Mouse (Mus musculus): Measurements from ENCODE around the gene Cdv3.
"Not testable (repeated sequence)": the region's sequence is repeated elsewhere in the genome, so short reads cannot be mapped to it uniquely, and the experiment has no call there.

Gene Cdv3

DNA sequence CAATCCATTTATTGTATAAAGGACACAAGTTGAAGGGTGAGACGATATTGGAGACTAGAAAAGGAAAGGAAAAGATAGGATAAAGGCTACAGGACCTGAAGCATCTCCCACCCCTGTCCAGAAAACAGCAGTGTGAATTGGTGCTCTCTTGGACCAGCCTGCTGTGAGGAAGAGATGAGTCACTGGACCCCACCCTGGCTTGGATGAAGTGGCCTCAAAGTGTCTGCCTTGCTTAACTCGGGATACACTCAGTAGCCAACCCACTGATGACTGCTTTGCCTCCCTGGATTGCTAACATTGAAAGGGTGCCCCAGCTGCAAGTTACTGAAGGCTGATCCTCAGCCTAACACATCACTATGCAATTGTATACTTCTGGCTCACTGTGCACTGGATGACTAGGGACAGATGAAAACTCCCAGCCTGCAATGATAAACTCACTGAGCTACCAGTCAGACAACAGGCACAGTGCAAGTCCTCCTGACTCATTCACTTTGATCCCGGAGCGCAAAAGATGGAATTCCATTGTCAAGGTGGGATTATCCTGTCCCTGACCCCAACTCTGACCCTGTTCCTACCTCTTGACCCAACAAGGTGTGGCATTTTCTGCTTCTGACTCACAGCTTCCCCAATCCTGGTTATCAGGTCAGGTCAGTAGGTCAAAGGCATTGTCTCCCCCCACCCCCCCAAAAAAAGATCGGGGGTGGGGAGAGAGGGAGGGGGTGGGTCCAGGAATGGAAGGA lies 6.8 kb upstream of the Cdv3 start:
- DNase-seq (ENCODE audit: low spot score in 2 of 2), result no peak

DNA sequence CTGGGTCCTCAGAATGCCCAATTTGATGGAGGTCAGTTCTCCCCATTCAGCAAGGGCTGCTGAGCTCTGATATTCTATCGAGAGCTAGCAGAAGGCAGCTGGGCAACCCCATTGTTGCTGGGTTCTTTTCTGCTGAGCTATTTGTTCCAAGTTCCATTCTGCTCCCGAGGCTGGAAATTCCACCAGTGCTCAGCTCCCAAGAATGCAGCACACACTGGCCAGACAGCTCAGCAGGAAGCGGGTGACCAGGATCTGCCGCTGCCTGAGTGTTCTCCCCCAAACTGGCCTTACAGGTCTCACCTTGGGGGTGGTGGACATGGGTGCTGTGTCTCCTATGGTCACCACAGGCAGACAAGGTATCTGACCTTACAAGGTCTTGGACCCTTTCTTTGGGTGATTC lies 4.3 kb upstream of the Cdv3 start:
- no peak for DNase-seq (ENCODE audit: low spot score in 2 of 2)

DNA sequence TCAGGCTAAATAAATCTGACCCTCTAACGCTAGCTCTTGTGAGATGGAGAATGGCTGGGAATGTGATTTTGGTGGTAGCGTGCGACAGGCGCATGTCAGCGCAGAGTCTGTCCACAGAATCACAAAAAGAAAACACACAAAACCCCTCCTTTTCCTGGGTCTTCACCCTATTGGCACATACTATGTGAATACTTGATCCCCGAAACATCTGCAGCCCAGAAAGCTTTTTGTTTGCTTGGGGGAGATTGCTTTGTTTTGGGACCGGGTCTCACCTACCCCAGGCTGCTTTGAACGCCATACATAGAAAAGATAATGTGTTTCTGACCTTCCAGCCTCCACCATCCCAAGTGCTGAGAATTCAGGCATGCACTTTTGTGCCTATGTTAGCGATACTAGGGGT lies 716 bp upstream of the Cdv3 start:
- no peak for DNase-seq (ENCODE audit: low spot score in 2 of 2)

DNA sequence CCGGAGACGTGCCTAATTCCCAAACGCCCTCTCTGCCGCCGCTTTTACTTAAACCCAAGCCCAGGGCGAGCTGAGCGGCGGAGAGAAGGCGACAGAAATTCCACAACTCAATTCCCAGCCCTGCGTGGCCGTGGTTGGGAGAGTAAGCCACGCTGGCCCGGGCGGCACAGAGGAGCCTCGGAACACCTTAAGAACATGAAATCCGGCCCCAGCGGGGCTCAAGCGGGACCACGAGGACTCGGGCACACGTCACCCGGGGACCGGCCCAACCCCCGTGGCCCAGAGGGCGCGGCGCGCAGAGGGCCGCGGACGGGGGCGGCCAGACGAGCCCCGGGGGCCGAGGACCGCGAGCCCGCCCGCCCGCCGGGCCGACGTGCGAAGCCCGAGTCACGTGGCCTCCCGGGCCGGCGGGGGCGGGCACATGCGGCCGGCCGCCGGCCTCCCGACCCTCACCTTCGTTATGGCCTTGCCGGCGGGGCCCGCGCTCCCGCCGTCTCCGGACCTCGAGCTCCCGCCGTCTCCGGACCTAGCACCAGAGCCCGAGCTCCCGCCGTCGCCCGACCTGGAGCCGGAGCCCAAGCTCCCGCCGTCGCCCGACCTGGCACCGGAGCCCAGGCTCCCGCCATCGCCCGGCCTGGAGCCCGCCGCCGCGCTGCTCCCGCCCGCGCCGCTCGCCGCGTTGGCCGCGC lies 895 bp downstream of the Cdv3 start:
- peak; percentile 66 to 67 for DNase-seq (ENCODE audit: low spot score in 2 of 2)

DNA sequence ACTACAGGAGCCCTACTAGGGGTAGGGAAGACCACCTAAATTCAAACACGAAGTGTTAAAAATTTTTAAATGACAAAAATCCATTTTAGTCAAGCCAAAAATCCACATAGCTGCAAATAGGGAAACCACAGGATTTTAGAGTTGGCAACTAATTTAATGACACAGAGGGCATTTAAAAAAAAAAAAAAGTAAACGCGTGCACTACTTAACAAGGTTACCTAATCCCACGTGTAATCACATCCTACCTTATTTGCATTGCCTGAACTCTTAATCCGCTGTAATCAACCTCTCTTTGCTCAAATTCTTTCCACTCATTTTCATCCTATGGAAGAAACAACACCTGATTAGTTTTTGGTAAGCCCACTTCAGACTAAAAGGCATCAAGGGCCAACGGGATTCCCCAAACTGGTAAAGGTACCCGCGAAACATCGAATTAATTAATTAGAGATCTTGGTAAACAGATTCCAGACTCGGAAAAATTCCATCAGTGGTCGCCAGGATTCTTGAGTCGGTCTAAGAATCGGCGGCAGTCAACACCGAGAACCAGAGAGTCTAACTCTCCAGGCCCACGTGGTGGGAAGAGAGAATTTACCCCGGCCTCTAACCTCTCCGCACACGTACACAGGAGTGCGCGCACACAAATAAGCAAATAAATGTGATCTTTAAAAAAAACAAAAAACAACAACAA lies 1.8 kb downstream of the Cdv3 start:
- no peak for DNase-seq (ENCODE audit: low spot score in 2 of 2)

DNA sequence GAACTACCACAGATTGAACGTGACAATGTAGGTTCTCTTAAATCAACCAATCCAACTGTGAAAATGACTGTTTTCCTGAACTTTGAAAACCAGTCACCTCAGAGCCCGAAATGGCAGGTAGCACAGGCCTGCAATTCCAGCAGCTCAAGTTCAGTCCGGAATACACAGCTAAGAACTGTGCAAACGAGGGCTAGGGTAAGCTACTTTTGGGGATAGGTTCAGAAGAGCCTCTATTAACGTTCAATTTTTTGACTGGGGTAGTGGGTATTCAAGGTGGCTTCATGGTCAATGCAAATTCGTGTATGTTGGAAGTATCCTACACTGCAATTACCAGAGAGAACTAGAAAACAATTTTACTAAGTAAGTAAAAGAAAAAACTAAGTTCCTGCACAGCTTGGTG lies 2.6 kb downstream of the Cdv3 start:
- DNase-seq (ENCODE audit: low spot score in 2 of 2), result no peak

DNA sequence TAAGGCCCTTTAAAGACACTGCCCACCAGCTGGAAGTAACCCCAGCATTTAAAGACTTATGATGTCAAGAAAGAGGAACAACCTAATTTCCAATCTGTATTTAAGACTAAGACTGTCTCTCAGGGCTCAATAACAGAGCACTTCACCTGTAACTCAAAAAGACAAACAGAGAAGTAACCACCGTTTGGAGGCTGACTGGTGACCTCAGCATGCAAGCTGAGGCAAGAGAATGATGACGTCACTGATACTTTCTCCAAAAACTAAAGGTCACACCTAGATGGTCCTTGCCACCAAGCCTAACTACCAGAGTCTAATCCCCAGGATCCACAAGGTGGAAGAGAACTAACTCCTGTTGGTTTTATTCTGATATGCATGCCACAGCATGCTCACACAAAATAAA lies 5.0 kb downstream of the Cdv3 start:
- DNase-seq (ENCODE audit: low spot score in 2 of 2), result no peak

DNA sequence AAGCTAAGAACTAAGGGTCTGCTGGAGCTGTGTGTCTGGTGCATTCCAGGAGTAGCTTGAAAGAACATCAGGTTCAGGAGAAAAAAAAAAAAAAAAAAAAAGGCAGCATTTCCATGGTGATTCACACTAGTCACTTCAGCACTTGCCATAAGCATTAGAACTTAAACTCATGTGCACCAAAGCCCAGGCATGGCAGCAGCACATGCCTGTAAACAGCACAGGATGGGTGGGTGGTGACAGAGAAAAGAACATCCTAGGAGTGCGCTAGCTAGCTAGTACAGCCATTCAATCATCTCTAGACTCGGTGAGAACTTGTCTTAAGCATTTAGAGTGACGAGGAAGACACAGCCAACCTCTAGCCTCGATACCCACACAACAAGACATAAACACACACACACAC lies 7.1 kb downstream of the Cdv3 start:
- DNase-seq (ENCODE audit: low spot score in 2 of 2), result no peak

DNA sequence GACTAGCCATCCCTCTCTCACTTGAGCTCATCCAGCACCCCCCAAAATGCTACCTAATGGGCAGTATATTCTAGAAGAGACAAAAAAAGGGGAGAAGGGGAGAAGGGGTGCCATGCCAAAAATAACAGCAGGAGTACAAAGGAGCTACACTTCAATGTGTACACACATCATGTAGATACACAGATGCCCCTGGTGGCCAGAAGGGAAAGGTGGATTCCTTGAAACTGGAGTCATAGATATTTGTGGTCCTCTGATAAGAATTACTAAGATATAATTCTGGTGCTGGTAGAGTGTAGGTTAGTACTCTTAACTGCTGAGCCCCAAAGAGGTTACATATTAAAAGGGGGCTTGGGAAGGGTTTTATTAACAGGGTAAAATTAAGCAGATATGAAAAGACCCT lies 7.7 kb downstream of the Cdv3 start:
- no peak for DNase-seq (ENCODE audit: low spot score in 2 of 2)

DNA sequence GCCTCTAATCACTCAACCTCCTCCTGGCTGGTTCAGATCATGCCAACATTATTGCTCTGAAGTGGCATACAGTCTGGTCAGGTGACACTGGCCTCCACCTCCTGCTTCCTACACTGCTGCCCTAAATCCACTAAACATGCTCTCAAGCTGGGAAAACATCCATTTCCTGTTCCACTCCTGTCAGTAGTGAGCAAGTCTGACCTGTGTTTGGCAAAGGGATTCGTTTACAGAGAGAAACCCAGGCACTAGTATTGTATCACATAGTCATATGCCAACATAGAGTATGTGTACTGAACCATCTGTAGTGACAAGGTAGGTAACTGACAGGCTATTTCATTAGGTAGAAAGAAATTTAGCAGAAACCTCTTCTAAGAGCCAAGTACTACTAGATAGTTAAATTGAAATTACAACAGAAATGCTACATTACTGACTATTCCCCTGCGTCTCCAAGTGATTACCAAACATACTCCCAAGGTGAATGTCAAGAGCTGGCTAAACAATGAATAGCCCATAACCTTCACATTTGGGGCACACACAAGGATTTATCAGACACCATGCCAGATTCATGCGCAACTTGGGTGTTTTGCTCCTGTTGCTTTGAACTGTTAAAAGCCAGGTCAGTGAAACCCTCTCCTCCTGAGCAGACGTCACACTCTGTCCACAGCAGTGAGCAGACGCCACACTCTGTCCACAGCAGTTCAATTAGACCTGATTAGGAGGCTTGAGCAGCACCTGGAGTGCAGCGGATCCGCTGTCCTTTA lies 12.0 kb downstream of the Cdv3 start:
- not testable (repeated sequence) for DNase-seq (ENCODE audit: low spot score in 2 of 2)

DNA sequence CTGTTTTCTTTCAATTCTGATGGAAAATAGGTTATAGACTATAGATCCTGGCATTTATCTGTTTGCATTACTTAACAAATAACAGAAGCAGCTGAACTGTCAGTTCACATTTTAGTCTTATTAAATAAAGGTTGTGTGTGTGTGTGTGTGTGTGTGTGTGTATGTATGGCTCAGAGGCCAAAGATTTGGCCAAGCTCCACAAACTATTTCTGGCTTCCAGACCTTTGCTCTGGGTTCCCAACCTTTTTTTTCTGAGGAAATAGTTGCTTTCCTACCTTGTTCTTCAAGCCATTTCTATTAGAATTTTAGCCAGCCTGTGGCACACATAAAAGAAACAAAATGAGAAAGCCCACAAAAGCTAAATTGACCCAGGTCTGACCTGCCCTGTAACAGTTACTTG lies 16.8 kb downstream of the Cdv3 start:
- DNase-seq (ENCODE audit: low spot score in 2 of 2), result no peak

DNA sequence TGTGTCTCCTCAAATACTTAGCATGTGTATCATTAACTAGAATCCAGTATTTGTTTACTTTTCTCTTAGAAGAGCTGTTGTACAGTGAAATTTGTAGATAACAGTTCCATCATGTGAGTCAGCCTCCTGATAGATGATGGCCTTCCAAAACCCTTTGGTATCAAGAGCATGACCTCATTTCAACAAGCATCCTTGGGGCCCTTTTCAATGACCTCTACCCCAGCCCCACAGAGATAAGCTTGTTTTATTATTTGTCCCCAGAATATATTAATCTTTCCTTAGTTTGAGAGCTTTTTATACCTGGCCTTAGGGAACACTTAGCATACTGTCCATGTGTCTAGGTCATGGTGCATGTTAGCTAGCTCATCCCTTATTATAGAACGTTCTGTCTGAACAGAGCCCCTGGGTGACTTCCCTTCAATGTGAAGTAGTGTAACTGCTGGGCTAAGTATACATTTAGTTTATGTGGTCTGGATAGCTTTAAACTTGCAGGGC lies 17.6 kb downstream of the Cdv3 start:
- no peak for DNase-seq (ENCODE audit: low spot score in 2 of 2)

DNA sequence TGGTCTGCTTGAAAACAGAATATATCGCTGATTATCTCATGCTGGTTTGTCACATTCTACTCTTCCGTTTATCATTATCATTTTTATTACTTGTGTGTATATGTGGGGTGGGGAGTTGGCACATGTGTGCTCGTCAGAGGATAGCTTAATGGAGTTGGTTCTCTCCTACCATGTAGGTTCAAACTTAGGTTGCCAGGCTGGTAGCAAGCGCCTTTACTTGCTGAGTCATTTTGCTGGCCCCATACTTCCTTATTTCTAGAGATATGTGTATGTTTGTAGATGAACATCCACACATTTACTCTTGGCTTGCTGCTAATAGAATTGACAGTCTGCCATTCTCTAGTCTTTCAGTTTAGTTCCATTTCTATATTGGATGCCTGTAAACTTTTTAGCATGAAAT lies 18.6 kb downstream of the Cdv3 start:
- no peak for DNase-seq (ENCODE audit: low spot score in 2 of 2)

DNA sequence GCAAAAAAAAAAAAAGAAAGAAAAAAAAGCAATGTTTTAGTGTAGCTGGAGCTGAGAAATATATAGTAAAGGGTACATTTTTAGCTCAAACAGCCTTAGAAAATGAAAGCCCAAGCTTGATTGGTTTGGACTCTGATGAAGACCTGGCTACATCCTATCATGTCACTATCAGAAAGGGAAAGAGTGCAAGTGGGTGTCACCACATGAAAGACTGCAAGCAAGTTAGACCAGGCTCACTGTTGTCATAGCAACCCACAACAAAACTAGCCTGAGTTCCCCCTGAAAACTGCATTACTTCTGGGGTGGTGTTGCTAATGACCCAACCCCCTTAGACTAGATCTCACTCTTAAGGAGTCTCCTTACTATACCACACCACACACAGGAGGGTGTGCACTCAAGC lies 28.7 kb downstream of the Cdv3 start:
- DNase-seq (ENCODE audit: low spot score in 2 of 2), result no peak

DNA sequence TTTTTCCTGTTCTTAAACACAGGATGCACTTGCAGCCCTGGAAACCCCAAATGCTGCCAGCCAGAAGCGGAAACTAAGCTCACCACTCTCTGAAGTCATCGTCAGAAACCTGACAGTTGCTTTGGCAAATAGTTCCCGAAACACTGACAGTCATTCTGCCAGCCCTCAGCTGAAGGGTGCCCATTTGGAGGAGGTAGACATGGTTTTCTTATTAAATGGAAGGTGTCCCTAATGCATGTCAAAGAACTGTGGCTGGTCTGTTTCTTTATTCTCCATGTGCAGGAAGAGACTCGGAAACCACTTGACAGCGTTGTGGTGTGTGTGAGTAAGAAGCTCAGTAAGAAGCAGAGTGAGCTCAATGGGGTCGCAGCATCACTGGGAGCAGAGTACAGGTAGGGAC lies 33.0 kb downstream of the Cdv3 start:
- DNase-seq (ENCODE audit: low spot score in 2 of 2), result no peak

DNA sequence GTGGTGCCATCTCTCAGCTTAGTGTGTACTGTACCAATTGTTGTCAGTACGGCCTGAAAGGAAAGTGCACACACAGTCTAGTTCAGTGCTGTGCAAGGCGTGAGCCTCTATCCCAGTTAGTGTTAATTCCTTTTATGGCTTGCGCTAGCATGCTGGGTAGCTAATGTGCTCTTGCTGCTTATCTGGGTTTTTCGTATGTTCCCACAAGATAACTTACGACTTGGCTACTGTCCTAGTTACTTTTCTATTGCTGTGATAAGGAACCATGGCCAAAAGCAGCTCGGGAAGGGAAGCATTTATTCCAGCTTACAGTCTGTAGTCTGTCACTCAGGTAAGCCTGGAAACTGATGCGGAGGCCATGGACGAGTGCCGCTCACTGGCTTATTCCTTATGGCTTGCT lies 39.2 kb downstream of the Cdv3 start:
- DNase-seq (ENCODE audit: low spot score in 2 of 2), result peak; percentile 26 to 39

DNA sequence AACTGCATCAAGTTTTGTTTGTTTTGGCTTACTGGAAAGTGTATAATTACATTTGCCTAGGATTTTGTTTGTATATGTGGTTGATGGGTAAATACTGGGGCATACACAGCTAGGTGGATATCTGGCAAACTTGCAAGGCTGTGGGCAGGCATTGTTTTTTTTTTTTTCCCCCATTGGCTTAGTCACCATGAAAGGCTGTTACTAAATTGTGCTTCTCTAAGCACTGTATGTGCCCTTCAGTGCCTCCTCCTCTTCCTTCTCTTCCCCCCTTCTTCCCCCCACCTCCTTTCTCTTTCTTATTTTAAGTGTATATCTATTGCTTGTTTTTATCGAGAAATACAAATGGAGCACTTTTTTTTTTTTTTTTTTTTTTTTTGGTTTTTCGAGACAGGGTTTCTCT lies 41.0 kb downstream of the Cdv3 start:
- no peak for DNase-seq (ENCODE audit: low spot score in 2 of 2)

DNA sequence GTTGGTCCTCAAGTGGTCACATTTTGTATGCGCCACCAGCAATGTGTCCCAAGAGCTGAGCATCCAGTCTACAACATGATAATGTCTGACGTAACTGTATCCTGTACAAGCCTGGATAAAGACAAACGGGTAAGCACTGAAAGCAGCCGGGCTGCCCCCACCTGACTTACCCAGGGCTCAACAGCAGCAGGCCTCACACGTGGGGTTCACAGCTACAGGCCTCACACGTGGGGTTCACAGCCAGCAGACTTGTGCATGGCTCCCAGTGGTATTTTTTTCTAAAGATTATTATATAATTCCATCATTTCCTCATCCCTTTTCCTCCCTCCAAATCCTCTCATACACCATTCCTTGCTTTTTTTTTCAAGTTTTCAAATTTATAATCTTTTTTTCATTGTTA lies 55.8 kb downstream of the Cdv3 start:
- DNase-seq (ENCODE audit: low spot score in 2 of 2), result no peak

DNA sequence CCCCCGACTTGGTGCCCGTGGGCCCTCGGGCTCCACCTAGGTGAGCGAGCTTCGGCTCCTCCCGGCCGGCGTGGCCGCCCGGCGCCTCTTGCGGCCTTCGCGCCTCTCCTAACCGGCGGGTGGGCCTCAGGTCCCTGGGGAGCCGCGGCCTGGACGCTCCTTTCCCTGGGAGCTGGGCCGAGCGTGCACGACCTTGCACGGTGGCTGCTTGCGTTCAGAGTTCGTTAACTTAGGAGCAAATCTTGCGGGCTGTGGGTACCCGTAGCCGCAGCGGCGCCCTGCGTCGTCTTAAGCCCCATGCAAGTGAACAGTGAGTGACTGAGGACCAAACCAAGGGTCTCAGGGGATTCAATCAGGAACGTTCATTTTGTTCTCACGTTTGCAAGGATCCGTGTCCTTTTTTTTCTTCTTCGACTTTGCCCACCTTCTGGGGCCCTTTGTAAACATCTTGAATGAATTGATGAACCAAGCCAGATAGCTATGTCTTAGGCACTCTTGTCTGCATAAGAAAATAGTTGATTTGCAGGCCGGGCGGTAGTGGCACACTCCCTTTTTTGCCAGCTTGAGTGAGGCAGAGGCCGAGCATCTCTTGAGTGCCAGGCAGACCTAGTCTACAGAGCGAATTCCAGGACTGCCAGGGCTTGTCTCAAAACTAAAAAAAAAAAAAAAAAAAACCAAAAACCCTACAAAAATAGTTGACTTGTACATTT lies 60.2 kb downstream of the Cdv3 start:
- no peak for DNase-seq (ENCODE audit: low spot score in 2 of 2)

DNA sequence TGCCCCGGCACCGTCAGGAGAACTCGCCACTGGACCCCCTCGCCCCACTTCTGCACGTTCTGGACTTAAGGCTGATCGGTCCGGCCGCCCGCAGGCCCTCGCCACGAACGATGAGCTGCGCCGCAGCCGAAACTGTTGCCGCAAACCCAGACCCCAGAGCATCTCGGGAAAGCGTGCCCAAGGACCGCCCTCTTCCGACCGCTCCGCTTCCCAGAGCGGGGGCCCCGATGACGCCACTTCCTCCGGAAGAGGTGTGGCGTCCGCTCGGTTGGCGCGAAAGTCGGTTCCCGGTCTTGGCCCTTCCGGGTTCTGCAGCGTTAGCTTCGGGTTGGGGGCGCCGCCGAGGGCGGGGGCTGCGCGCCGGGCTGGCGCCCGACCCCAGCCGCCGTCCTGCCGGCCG lies 60.7 kb downstream of the Cdv3 start, which contains the start of the genes 1300017J02Rik and Topbp1:
Gene 1300017J02Rik (minus strand): TSS at position 156 of the 400 bp plus-strand sequence.
Gene Topbp1 (plus strand): TSS at position 289 of the 400 bp plus-strand sequence.
- peak; percentile 93 to 94 for DNase-seq (ENCODE audit: low spot score in 2 of 2)

All from spleen, postnatal 36 days (tissue).